Mouse (Mus musculus) brain, embryonic 14.5 days (tissue): ENCODE results near the gene Gmnn. TPM values are rescaled to one million over a fixed set of nuclear protein-coding genes. Genes with fewer than 3 reads are reported as not detected.

Source experiments
- DNase-seq: peaks from one replicate; pipeline ENCODE4 v3.0.0-alpha.2; 2011; ENCODE audit warnings: low read depth
- CTCF ChIP-seq: fragments of 200-500 bp; IDR thresholded peaks from 2 replicates; pipeline ENCODE4 v1.5.1; 2012; ENCODE audit warnings: inconsistent platforms, mild to moderate bottlenecking, moderate library complexity, borderline replicate concordance; ENCODE audit not compliant: insufficient read depth, insufficient read length; ENCODE audit errors: extremely low read depth
- POLR2A ChIP-seq: fragments of 200-500 bp; IDR thresholded peaks from 2 replicates; pipeline ENCODE4 v1.6.1; 2012; ENCODE audit warnings: mild to moderate bottlenecking, inconsistent platforms, borderline replicate concordance; ENCODE audit not compliant: poor library complexity, insufficient read depth, insufficient read length, severe bottlenecking; ENCODE audit errors: extremely low read depth
- polyA plus RNA-seq: library from polyadenylated mRNA; depleted of rRNA; stranded (reverse); fragments of >200 nt; gene quantifications from 2 replicates; pipeline ENCODE4 v1.2.3, GENCODE M21; 2012

Gmnn gene
- polyA plus RNA-seq, 1 experiment = 13.6 TPM

DNA sequence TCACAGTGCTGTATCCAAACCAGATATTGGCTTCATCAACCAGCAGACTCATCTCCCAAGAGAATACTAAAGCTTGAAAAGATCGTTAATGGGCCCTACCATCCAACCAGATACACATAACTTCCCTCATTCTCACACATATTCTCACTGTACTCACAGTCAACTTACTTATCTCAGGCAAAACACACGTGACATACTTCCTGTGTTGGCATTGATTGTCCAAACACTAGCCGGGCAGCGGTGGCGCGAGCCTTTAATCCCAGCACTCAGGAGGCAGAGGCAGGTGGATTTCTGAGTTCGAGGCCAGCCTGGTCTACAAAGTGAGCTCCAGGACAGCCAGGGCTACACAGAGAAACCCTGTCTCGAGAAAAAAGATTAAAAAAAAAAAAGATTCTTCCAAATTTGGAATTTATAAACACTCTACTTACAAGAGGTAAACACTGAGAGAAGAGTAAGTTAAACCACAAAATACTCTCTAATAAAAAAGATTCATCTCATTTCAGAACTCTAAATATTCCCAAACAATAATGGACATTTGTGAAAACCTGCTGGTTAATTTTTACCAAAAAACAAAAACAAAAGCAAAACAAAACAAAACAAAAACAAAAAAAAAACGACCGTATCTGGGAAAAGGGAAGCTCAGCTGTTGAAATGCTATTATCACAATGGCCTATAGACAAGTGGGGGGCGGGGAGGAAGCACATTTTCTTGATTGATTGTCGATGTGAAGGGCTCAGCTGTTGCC lies 3.7 kb downstream of the Gmnn start:
- no peak for DNase-seq
- TF ChIP-seq POLR2A = no peak
- no peak for TF ChIP-seq CTCF

DNA sequence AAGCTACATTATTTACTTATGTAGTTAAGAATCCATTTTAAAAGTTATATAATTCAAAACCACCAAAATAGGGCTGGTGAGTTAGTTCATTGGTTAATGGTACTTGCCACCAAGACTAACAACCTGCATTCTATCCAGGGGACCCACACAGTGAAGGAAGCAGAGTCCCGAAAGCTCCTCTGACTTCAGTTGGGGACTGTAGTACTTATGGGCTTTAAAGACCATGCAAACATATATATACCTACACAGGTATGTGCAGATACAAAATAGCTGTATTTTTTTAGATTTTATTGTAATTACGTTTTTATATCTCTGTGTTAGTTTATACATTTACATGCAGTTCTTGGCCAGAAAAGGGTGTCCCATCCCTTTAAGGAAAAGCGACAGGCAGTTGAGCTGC lies 5.0 kb downstream of the Gmnn start:
- TF ChIP-seq CTCF (no peak), POLR2A (no peak)
- no peak for DNase-seq

DNA sequence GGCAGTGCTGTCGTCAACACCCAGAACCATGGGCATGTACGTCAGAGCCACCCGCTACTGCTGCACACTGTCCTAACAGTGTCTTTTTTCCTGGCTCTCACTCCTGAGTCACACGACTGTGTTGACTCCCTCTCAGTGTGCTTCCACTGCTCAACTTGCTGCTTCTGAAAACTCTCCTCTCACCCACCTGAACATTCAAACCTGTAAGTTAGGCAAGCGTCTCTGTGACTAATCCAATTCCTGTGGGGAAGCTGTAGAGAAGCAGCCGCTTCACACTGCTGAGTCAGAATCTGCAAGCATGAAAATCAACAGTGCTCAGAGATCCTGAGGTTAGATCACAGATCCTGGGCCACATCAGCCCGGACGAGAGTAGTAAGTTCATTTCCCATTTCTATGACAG lies 10.3 kb downstream of the Gmnn start:
- no peak for DNase-seq
- TF ChIP-seq CTCF (no peak), POLR2A (no peak)

DNA sequence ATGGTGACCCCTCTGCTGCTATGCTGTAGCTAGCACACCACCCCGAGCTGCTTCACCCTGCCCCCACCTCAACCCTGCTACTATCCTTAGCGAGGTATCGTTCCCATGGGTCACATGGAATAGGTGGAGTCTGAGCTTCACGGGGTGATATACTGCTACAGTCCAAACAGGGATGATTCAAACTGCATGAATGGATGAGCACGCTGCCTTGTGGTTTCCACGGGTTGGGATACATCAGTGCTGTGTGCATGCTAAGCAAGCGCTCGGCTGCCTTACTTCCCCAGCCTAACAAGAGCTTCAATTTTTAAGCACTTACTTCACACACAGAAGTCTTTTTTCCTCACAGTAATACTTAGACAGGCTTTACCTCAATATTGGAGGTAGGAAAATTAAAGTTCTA lies 10.9 kb downstream of the Gmnn start:
- DNase-seq = no peak
- TF ChIP-seq CTCF (no peak), POLR2A (no peak)

DNA sequence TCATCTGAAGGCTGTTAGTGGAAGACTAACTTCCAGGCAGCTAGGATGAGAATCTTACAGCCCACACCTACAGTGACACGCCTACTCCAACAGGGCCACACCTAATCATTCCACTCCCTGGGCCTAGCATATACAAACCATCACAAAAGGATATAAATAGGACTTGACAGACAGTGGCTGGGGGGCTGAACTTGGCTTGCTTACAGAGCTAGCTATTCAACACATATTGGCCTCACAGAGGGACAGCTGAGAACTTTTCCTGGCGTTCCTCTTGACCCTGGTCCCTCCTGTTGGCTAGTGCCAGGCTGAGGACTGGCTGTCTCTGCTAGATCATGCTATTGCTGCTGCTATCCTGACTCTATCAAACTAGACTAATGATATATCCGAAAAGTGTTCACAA lies 13.9 kb downstream of the Gmnn start:
- DNase-seq = no peak
- TF ChIP-seq POLR2A = no peak
- no peak for TF ChIP-seq CTCF

DNA sequence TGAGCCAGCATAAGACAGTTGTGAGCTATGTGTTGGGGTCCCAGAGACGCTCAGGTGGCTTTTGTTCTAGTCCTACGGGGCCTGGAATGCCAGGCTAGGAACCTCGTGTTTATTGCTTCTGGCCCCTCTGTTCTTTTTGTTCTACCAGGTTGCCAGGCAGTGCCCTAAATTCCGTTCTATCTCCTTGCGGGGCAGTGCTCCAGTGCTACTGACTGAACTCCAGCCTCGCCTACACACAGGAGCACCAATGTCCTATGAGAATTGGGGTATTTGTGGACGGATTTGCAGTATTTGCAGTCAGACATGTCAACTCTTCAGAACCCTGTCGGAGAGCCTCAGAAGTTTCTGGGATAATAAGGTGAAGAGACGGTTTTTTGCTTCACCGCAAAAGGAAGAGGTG lies 20.7 kb downstream of the Gmnn start, which contains the start of gene Armh2:
Gene Armh2 (plus strand): TSS at position 205 of the 400 bp plus-strand sequence.
- DNase-seq = no peak
- TF ChIP-seq CTCF = no peak
- TF ChIP-seq POLR2A = no peak

DNA sequence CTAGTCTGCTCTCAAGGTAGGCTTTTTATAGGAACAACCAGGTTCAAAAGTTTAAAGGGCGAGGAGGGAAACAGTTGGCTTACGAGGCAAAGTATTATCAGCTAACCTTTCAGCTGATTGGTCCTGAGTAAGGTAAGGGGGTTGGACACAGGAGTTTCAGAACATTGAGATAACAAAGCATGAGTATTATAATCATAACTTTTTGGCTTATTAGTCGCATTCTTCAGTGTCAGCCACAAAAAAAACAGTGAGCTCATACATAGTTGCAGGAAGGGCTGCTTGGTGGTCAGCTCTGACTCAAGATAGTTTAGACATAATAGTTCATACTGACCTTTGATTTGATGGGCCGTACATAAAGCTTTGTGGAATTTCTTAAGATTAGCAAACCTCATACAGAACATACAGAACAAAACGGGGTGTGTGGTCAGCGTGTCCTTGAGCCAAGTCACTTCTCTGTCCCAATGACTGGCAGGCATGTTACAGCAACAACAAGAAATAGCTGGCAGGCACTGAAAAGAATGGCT lies 26.1 kb downstream of the Gmnn start:
- DNase-seq = no peak

DNA sequence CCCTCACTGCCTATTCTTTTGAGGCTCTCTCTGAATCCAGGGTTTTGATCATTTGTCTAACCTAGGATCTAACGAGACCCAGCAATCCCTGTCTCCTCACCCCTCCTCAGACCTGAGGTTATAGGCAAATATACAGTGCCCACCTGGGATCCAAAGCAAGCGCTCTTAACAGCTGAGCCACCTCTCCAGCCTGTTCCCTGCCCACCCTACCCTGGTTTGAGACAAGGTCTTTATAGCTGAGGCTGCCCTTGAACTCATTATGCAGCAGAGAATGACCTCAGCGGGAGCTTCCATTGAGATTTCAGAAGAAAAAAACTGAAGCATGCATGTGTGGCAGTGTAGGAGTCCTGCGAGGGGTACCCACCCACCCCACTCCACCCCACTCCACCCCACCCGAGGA lies 27.2 kb downstream of the Gmnn start:
- DNase-seq = no peak
- no peak for TF ChIP-seq CTCF
- no peak for TF ChIP-seq POLR2A

More for the DNA sequence above, 26.1 kb downstream of the Gmnn start:
- TF ChIP-seq POLR2A (no peak), CTCF (no peak)

DNA sequence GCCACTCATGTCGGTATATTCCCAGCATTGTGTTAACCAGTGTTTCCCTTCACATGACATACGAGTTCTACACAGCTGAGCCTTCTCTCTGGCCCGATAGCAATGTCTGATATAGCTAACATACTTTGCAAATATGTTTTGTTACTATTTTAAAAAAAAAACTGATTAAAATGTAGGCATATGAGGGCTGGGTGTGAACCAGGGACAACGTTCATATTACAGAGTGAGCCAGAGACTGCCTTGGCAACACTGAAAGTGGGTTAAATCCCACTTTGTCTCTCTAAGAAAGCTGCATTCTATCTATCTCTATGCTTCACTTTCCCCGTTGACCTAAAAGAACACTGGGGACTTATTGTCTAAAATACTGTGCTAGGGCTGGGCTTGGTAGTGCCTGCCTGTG lies 32.6 kb downstream of the Gmnn start:
- TF ChIP-seq CTCF (no peak), POLR2A (no peak)
- DNase-seq = no peak

DNA sequence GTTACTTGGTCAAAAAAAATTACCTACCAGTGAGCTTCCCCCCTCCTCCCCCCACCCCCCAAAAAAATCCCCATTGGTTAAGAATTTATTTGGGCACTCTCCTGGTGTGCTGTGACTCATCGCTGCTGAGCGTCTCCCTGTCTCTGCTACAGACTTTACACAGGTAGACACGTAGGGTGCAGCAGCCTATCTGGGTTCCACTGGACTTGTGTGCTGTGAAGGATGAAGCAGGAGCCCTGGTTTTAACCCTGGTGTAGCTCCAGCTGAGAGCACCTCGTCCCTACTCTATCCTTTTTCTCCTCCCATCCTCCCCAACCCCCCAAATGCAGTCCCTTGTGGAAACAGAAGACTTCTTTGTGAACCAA lies 37.3 kb downstream of the Gmnn start:
- DNase-seq = no peak
- TF ChIP-seq POLR2A = no peak
- TF ChIP-seq CTCF = no peak

DNA sequence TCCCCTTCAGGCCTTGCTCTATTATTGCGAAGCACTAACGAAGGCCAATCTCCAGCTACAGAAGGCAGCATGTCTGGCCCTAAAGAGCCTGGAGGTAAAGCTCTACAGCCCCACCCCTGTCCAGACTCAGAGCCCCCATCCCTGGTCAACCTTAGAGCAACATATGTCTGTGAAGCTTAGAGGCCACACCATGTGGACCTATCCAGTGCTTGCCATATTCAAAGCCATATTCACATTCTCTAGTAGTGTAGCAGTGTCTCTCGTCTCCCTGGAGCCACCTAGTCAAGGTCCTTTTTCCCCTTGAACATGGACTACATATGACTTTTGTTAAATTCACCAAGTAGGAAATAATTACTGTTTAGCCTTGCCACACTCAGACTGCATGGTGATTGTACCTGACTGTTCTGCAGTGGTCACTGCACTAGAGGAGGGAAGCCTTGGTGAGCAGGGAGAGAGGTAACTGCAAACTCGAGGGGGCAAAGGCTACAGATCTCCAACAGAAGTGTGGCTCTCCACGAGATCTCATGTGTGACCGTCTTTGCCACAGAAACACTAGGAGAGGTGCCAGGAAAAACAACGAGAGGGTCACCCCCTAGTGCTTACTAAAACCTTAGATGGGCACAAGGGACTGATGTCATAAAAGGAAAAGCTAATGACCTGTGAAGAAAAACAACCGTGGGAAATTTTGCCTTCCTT lies 37.9 kb downstream of the Gmnn start:
- no peak for DNase-seq

DNA sequence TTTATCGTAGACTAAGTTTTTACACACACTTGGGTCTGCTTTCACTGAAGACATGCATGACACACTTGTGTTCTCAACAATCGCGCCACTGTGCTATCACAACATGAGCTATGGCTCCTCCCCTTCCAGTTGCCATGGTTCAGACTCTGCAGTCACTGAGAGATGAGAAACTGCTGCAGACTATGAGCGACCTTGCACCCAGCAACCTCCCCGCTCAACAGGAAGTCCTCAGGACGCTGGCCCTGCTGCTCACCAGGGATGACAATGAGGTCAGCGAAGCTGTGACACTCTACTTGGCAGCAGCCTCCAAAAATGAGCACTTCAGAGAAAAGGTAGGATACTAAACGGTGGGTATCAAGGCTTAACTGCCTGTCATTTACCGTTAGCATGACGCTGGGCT lies 40.2 kb downstream of the Gmnn start:
- no peak for TF ChIP-seq POLR2A
- DNase-seq = no peak

More for the DNA sequence above, 37.9 kb downstream of the Gmnn start:
- no peak for TF ChIP-seq POLR2A
- no peak for TF ChIP-seq CTCF

DNA sequence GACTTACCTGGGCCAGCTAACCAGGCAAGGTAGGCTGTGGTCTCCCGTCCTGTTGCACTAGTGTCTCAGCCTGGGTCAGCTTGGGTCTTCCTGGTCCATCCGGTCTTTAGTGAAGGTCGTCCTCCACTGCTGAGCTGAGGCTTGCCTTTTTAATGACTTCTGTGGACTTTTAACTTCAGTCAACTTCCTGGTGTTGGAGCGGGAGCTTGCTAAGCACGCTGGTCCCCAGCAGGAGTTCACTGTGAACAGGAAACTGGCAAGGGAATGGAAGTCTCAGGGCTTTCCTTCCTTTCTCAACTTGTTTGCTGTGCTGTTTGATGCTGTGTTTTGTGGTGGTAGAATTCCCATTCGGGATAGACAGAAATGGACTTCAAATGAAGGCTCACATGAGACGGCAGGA lies 44.0 kb downstream of the Gmnn start:
- TF ChIP-seq POLR2A = no peak
- TF ChIP-seq CTCF = no peak
- DNase-seq = no peak
